In the genomic region with DNA sequence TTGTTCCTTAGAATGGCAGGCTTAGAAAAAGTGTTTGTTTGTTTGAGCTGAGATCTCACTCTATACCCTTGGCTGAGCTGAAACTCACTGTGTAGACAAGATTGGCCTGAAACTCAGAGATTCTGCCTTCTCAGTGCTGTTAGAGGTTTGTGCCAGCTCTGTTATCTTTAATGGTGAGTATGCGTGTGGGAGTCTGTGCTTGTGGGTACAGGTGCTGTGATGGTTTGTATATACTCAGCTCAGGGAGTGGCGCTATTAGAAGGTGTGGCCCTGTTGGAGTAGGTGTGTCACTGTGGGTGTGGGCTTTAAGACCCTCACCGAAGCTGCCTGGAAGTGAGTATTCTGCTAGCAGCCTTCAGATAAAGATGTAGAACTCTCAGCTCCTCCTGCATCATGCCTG, we compare ENCODE assay signal across 23 mouse cellular contexts. TPM values are rescaled to one million over a fixed set of nuclear protein-coding genes. Genes with fewer than 3 reads are reported as not detected.
"Had no signal": no experiment of that assay in that cellular context is flagged by ENCODE, and none has a peak within 500 bp of the region (broad histone marks: within the 10 kb centered on the region; RNA-seq: fewer than 3 reads in every experiment).

No protein-coding gene starts in this region.

- H3K4me3 ChIP-seq: limb, embryonic 10.5 days; limb, embryonic 12.5 days; limb, embryonic 13.5 days; limb, embryonic 15.5 days; liver, embryonic 12.5 days; liver, embryonic 13.5 days; liver, embryonic 15.5 days; lung, embryonic 15.5 days; megakaryocyte, embryonic 14.5 days; midbrain, embryonic 10.5 days; midbrain, embryonic 12.5 days; midbrain, embryonic 13.5 days; midbrain, embryonic 15.5 days; myocyte had no signal

- H3K27ac ChIP-seq: limb, embryonic 10.5 days; limb, embryonic 12.5 days; limb, embryonic 13.5 days; limb, embryonic 15.5 days; liver, embryonic 12.5 days; liver, embryonic 13.5 days; liver, embryonic 14.5 days; liver, embryonic 15.5 days; lung, embryonic 15.5 days; macrophage; midbrain, embryonic 10.5 days; midbrain, embryonic 12.5 days; midbrain, embryonic 13.5 days; midbrain, embryonic 15.5 days had no signal

- H3K9ac ChIP-seq: limb, embryonic 12.5 days; limb, embryonic 13.5 days; limb, embryonic 15.5 days; liver, embryonic 12.5 days; liver, embryonic 13.5 days; liver, embryonic 14.5 days; liver, embryonic 15.5 days; liver, postnatal 0 days; lung, embryonic 14.5 days; lung, embryonic 15.5 days; midbrain, embryonic 12.5 days; midbrain, embryonic 13.5 days; midbrain, embryonic 15.5 days had no signal

- ATAC-seq: liver, embryonic 12.5 days; liver, postnatal 0 days; lung, postnatal 0 days; midbrain, embryonic 13.5 days; midbrain, embryonic 15.5 days; midbrain, embryonic 16.5 days had no signal

- H3K9me3 ChIP-seq: limb, embryonic 10.5 days; limb, embryonic 12.5 days; limb, embryonic 13.5 days; limb, embryonic 15.5 days; liver, embryonic 12.5 days; liver, embryonic 13.5 days; liver, embryonic 15.5 days; lung, embryonic 15.5 days; megakaryocyte, embryonic 14.5 days; midbrain, embryonic 10.5 days; midbrain, embryonic 12.5 days; midbrain, embryonic 13.5 days; midbrain, embryonic 15.5 days had no signal

- H3K36me3 ChIP-seq: limb, embryonic 10.5 days; limb, embryonic 12.5 days; limb, embryonic 13.5 days; limb, embryonic 15.5 days; liver, embryonic 12.5 days; liver, embryonic 13.5 days; liver, embryonic 15.5 days; lung, embryonic 15.5 days; midbrain, embryonic 10.5 days; midbrain, embryonic 12.5 days; midbrain, embryonic 13.5 days; midbrain, embryonic 15.5 days had no signal

- H3K4me1 ChIP-seq: limb, embryonic 10.5 days; limb, embryonic 15.5 days; liver, embryonic 12.5 days; liver, embryonic 13.5 days; liver, embryonic 15.5 days; megakaryocyte, embryonic 14.5 days; midbrain, embryonic 10.5 days; midbrain, embryonic 12.5 days; midbrain, embryonic 13.5 days; midbrain, embryonic 15.5 days had no signal

- H3K4me2 ChIP-seq: limb, embryonic 12.5 days; limb, embryonic 13.5 days; limb, embryonic 15.5 days; liver, embryonic 11.5 days; liver, embryonic 12.5 days; liver, embryonic 13.5 days; liver, embryonic 15.5 days; lung, embryonic 14.5 days; lung, embryonic 15.5 days; midbrain, embryonic 11.5 days; midbrain, embryonic 12.5 days; midbrain, embryonic 13.5 days; midbrain, embryonic 15.5 days had no signal

- H3K27me3 ChIP-seq: limb, embryonic 12.5 days; limb, embryonic 13.5 days; limb, embryonic 15.5 days; liver, embryonic 12.5 days; liver, embryonic 13.5 days; liver, embryonic 15.5 days; lung, embryonic 15.5 days; midbrain, embryonic 12.5 days; midbrain, embryonic 13.5 days; midbrain, embryonic 15.5 days had no signal

- DNase-seq: liver, embryonic 13.5 days had no signal

RNA-seq across cellular contexts. Expression of a gene that starts 34.0 kb away (rescaled TPM):
- total RNA-seq: megakaryocyte-erythroid progenitor cell, adult 5-6 weeks had no signal
